Comparison of ENCODE assay signal across 11 mouse cellular contexts in genomic region chr10:59930996-59931395, GRCm38 (mm10). TPM values are rescaled to one million over a fixed set of nuclear protein-coding genes. Genes with fewer than 3 reads are reported as not detected.
DNase-seq lines count a peak whose midpoint lies in the region; ATAC-seq and TF ChIP-seq lines count a peak whose summit lies in the region.
"Had no signal": no experiment of that assay in that cellular context is flagged by ENCODE, and none has a peak within 500 bp of the region (broad histone marks: within the 10 kb centered on the region; RNA-seq: fewer than 3 reads in every experiment).

No protein-coding gene starts in this region.

- intact Hi-C loops in gastrocnemius, postnatal 14 days (cut with DNase I; ENCODE audit: low total_unique reads) = no loop called here

- WGBS in kidney, postnatal 0 days = 20% methylated on average over 10 of the region's 10 CpGs
- WGBS in hindbrain, embryonic 15.5 days = 24% methylated on average over 10 of the region's 10 CpGs
- 25% methylated on average over 10 of the region's 10 CpGs for WGBS in midbrain, postnatal 0 days

- H3K4me3 ChIP-seq in kidney, postnatal 0 days (replicated peaks; ENCODE audit: low read depth, low read length) = no peak overlapping the region
- 0 out of 2 replicates have a peak overlapping the region, but pooled peaks have one; percentile 12 for H3K4me3 ChIP-seq in hindbrain, embryonic 15.5 days
- H3K4me3 ChIP-seq in midbrain, postnatal 0 days (ENCODE audit: low read depth, low read length) = peak overlapping the region; percentile 14; the same call in 1 of the 2 replicates
- H3K4me3 ChIP-seq: intestine, embryonic 15.5 days had no signal

- DNase-seq in kidney, postnatal 0 days (ENCODE audit: low spot score) = peak; percentile 68
- DNase-seq in kidney, adult 9 months = no peak
- peak; percentile 64 for DNase-seq in embryo, embryonic 10.5 days (ENCODE audit: low spot score)
- DNase-seq in midbrain, postnatal 0 days (ENCODE audit: low spot score) = peak; percentile 94
- DNase-seq in gastrocnemius, postnatal 14 days = no peak
- DNase-seq in gastrocnemius, adult 18-20 months (ENCODE audit: low spot score) = no peak
- no peak for DNase-seq in gastrocnemius, postnatal 10 days
- DNase-seq: adrenal gland, postnatal 25 days had no signal

- peak; percentile 66 for ATAC-seq in kidney, postnatal 0 days (replicated peaks; ENCODE audit: low FRiP score, low read depth)
- ATAC-seq in hindbrain, embryonic 15.5 days (ENCODE audit: low FRiP score, low read depth) = peak; percentile 95
- peak; percentile 91 for ATAC-seq in midbrain, postnatal 0 days (ENCODE audit: low FRiP score)
- ATAC-seq: intestine, embryonic 15.5 days had no signal

- no peaks in the 10 kb centered on the region for H3K27me3 ChIP-seq in kidney, postnatal 0 days (ENCODE audit: insufficient read depth, low read length)
- no peaks in the 10 kb centered on the region for H3K27me3 ChIP-seq in hindbrain, embryonic 15.5 days
- no peaks in the 10 kb centered on the region for H3K27me3 ChIP-seq in midbrain, postnatal 0 days (ENCODE audit: insufficient read depth, low read length)
- H3K27me3 ChIP-seq: CH12.LX; intestine, embryonic 15.5 days had no signal

- no peak overlapping the region for H3K4me2 ChIP-seq in kidney, postnatal 0 days (ENCODE audit: low read length)
- H3K4me2 ChIP-seq in hindbrain, embryonic 15.5 days = peak overlapping the region; percentile 46
- peak overlapping the region; percentile 39 for H3K4me2 ChIP-seq in midbrain, postnatal 0 days (ENCODE audit: low read depth, low read length, poor library complexity, severe bottlenecking)
- H3K4me2 ChIP-seq: intestine, embryonic 15.5 days had no signal

- H3K9ac ChIP-seq in kidney, postnatal 0 days (ENCODE audit: low read depth, low read length) = no peak overlapping the region
- H3K9ac ChIP-seq in hindbrain, embryonic 15.5 days = no peak overlapping the region
- no peak overlapping the region; the same call in 1 of the 2 replicates for H3K9ac ChIP-seq in midbrain, postnatal 0 days (replicated peaks; ENCODE audit: low read length, poor library complexity, severe bottlenecking)
- H3K9ac ChIP-seq: intestine, embryonic 15.5 days had no signal

- H3K36me3 ChIP-seq in kidney, postnatal 0 days (ENCODE audit: insufficient read depth, low read length) = no peaks in the 10 kb centered on the region
- no peaks in the 10 kb centered on the region for H3K36me3 ChIP-seq in hindbrain, embryonic 15.5 days
- H3K36me3 ChIP-seq in midbrain, postnatal 0 days (ENCODE audit: insufficient read depth, low read length) = no peaks in the 10 kb centered on the region
- H3K36me3 ChIP-seq: intestine, embryonic 15.5 days had no signal

- H3K4me1 ChIP-seq in kidney, postnatal 0 days (replicated peaks; ENCODE audit: insufficient read depth, low read length) = no peaks in the 10 kb centered on the region
- peaks cover 6% of the 10 kb centered on the region; the same call in 1 of the 2 replicates for H3K4me1 ChIP-seq in hindbrain, embryonic 15.5 days (replicated peaks)
- H3K4me1 ChIP-seq in midbrain, postnatal 0 days (ENCODE audit: insufficient read depth, low read length) = peaks cover 3% of the 10 kb centered on the region; the same call in 1 of the 2 replicates

- no peak overlapping the region for H3K27ac ChIP-seq in kidney, postnatal 0 days
- H3K27ac ChIP-seq in hindbrain, embryonic 15.5 days (replicated peaks) = peak overlapping the region; percentile 63
- H3K27ac ChIP-seq in midbrain, postnatal 0 days (ENCODE audit: low read depth, low read length) = peak overlapping the region; percentile 74
- H3K27ac ChIP-seq: intestine, embryonic 15.5 days had no signal

- TF ChIP-seq CTCF in kidney, postnatal 0 days (IDR thresholded peaks at IDR 0.05; ENCODE audit: low read depth) = peak; percentile 23; the same call in 1 of the 2 replicates
- TF ChIP-seq CTCF in midbrain, postnatal 0 days (IDR thresholded peaks at IDR 0.05) = peak; percentile 43; the same call in 1 of the 2 replicates

- H3K9me3 ChIP-seq in kidney, postnatal 0 days (replicated peaks; ENCODE audit: low read length) = no peaks in the 10 kb centered on the region
- no peaks in the 10 kb centered on the region for H3K9me3 ChIP-seq in hindbrain, embryonic 15.5 days
- H3K9me3 ChIP-seq in midbrain, postnatal 0 days (ENCODE audit: low read length) = no peaks in the 10 kb centered on the region
- H3K9me3 ChIP-seq: intestine, embryonic 15.5 days had no signal

RNA-seq across cellular contexts. Expression of gene Ddit4, which starts 20.6 kb away (rescaled TPM):
- polyA plus RNA-seq in kidney, postnatal 0 days (2015; fragmentation: Nextera tagmentation; extraction: Ambion mirVana) = 23.0 and 24.0 TPM in 2 replicates
- 68.9 and 71.1 TPM in 2 replicates for polyA plus RNA-seq in hindbrain, embryonic 15.5 days (2015; fragmentation: Nextera tagmentation; extraction: Ambion mirVana)
- total RNA-seq in midbrain, postnatal 0 days (2014; rRNA removed) = 56.6 and 57.5 TPM in 2 replicates
- 43.4 and 43.6 TPM in 2 replicates for polyA plus RNA-seq in midbrain, postnatal 0 days (2015; fragmentation: Nextera tagmentation; extraction: Ambion mirVana)
- 10 to 100 TPM; 15.4 to 70.6 TPM for total RNA-seq in gastrocnemius, postnatal 14 days (2021)
- 100 to 1,000 TPM in 1 of 2 experiments, 1 to 10 TPM in 1; 8.1 to 202 TPM for total RNA-seq in gastrocnemius, adult 18-20 months (2021)
- total RNA-seq in gastrocnemius, postnatal 10 days (2021) = 10 to 100 TPM; 14.2 to 39.1 TPM

RNA-seq across cellular contexts. Expression of gene Dnajb12, which starts 51.6 kb away (rescaled TPM):
- 27.9 and 30.2 TPM in 2 replicates for polyA plus RNA-seq in kidney, postnatal 0 days (2015; fragmentation: Nextera tagmentation; extraction: Ambion mirVana)
- 18.6 and 24.6 TPM in 2 replicates for polyA plus RNA-seq in hindbrain, embryonic 15.5 days (2015; fragmentation: Nextera tagmentation; extraction: Ambion mirVana)
- 47.9 and 51.6 TPM in 2 replicates for total RNA-seq in midbrain, postnatal 0 days (2014; rRNA removed)
- polyA plus RNA-seq in midbrain, postnatal 0 days (2015; fragmentation: Nextera tagmentation; extraction: Ambion mirVana) = 25.7 and 26.3 TPM in 2 replicates
- 10 to 100 TPM; 45.5 to 47.5 TPM for total RNA-seq in gastrocnemius, postnatal 14 days (2021)
- total RNA-seq in gastrocnemius, adult 18-20 months (2021) = 10 to 100 TPM; 73.4 to 80.1 TPM
- 10 to 100 TPM; 44.0 to 44.9 TPM for total RNA-seq in gastrocnemius, postnatal 10 days (2021)

Comparison
In these comparisons a context has a peak if more than half of its experiments do, and no peak if none do; other contexts are left out.
1. DNase-seq: peak in kidney, postnatal 0 days (single experiment), embryo, embryonic 10.5 days (single experiment) and midbrain, postnatal 0 days (single experiment); none in kidney, adult 9 months (single experiment), gastrocnemius, postnatal 14 days (single experiment), gastrocnemius, adult 18-20 months (single experiment) and gastrocnemius, postnatal 10 days (single experiment).
2. Peak in every context shown above with its lines, with median percentiles within 50 percentile points of each other: ATAC-seq.